Comparison of ENCODE assay signal across 16 mouse cellular contexts in the genomic region with DNA sequence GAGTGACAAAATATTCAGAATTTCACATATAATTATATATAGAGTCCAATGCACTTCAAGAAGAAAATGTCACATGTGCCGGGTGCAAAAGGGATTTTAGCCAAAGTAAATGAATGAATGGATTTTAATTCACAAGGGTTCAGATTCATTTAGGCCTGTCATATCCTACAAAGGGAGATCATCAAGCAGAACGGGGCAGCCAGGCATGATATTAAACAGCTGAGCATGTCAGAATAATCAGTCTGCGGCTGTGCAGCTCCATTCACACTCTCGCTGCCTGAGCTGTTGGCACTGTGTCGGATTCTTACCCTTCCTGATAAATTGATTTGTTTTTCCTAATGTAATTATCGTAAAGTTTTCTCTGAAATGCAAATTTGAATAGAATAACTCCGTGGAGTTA.
DNase-seq lines count a peak whose midpoint lies in the region; ATAC-seq lines count a peak whose summit lies in the region.
"Had no signal": no experiment of that assay in that cellular context is flagged by ENCODE, and none has a peak within 500 bp of the region (broad histone marks: within the 10 kb centered on the region; RNA-seq: fewer than 3 reads in every experiment).

No protein-coding gene starts in this region.

- ATAC-seq in kidney, embryonic 16.5 days (ENCODE audit: low FRiP score, low TSS enrichment) = no peak; the same call in 1 of the 2 replicates
- peak; percentile 86 for ATAC-seq in forebrain, embryonic 14.5 days
- peak; percentile 61; the same call in 1 of the 2 replicates for ATAC-seq in neural tube, embryonic 15.5 days (ENCODE audit: low FRiP score)
- no peak for ATAC-seq in erythroid progenitor cell, adult 5-6 weeks (replicated peaks; ENCODE audit: low FRiP score, poor library complexity, severe bottlenecking)
- no peak for ATAC-seq in inflammation-experienced regulatory T-cells, adult 6 months

- peak; percentile 28 for DNase-seq in kidney, postnatal 14 days
- DNase-seq in forebrain, embryonic 14.5 days (ENCODE audit: low spot score) = peak; percentile 72
- peak; percentile 13 for DNase-seq in mesoderm, embryonic 11.5 days (ENCODE audit: low read depth, low spot score)
- DNase-seq in frontal cortex, adult 2 months (ENCODE audit: extremely low spot score in 1 of 2, low spot score in 1 of 2) = no peak
- DNase-seq: adrenal gland, adult 2 months; heart, adult 18-20 months; heart, postnatal 14 days; right cerebral cortex, postnatal 14 days; thymus, postnatal 25 days had no signal

- H3K27ac ChIP-seq in kidney, embryonic 16.5 days (ENCODE audit: low read length) = no peak overlapping the region
- H3K27ac ChIP-seq in forebrain, embryonic 14.5 days (ENCODE audit: low read depth, low read length) = no peak overlapping the region
- H3K27ac ChIP-seq in neural tube, embryonic 15.5 days (replicated peaks) = no peak overlapping the region
- H3K27ac ChIP-seq: kidney, postnatal 0 days; limb, embryonic 15.5 days had no signal

- no peak overlapping the region for H3K4me3 ChIP-seq in kidney, embryonic 16.5 days (ENCODE audit: low read length)
- H3K4me3 ChIP-seq in forebrain, embryonic 14.5 days (ENCODE audit: low read depth, low read length) = no peak overlapping the region
- H3K4me3 ChIP-seq in neural tube, embryonic 15.5 days (replicated peaks) = no peak overlapping the region
- H3K4me3 ChIP-seq: limb, embryonic 15.5 days; myocyte had no signal

- H3K36me3 ChIP-seq in kidney, embryonic 16.5 days (ENCODE audit: insufficient read depth, low read length) = no peaks in the 10 kb centered on the region
- H3K36me3 ChIP-seq in forebrain, embryonic 14.5 days (ENCODE audit: control insufficient read depth, insufficient read depth, low read length) = no peaks in the 10 kb centered on the region
- no peaks in the 10 kb centered on the region for H3K36me3 ChIP-seq in neural tube, embryonic 15.5 days
- H3K36me3 ChIP-seq: limb, embryonic 15.5 days had no signal

- H3K4me2 ChIP-seq in kidney, embryonic 16.5 days (replicated peaks; ENCODE audit: low read depth, low read length) = no peak overlapping the region
- H3K4me2 ChIP-seq in forebrain, embryonic 14.5 days (ENCODE audit: low read length) = no peak overlapping the region
- H3K4me2 ChIP-seq in neural tube, embryonic 15.5 days = no peak overlapping the region
- H3K4me2 ChIP-seq: limb, embryonic 15.5 days had no signal

- no peaks in the 10 kb centered on the region for H3K27me3 ChIP-seq in kidney, embryonic 16.5 days (ENCODE audit: insufficient read depth, low read length)
- no peaks in the 10 kb centered on the region for H3K27me3 ChIP-seq in forebrain, embryonic 14.5 days (replicated peaks; ENCODE audit: control insufficient read depth, insufficient read depth, low read length)
- no peaks in the 10 kb centered on the region for H3K27me3 ChIP-seq in neural tube, embryonic 15.5 days (replicated peaks)
- H3K27me3 ChIP-seq: limb, embryonic 15.5 days had no signal

- 0 out of 2 replicates have a peak, but pooled peaks cover 3% of the 10 kb centered on the region for H3K4me1 ChIP-seq in kidney, embryonic 16.5 days (ENCODE audit: insufficient read depth, low read length)
- H3K4me1 ChIP-seq in forebrain, embryonic 14.5 days (ENCODE audit: control insufficient read depth, insufficient read depth, low read length) = no peaks in the 10 kb centered on the region; the same call in 1 of the 2 replicates
- no peaks in the 10 kb centered on the region for H3K4me1 ChIP-seq in neural tube, embryonic 15.5 days
- H3K4me1 ChIP-seq: limb, embryonic 15.5 days had no signal

- no peak overlapping the region for H3K9ac ChIP-seq in kidney, embryonic 16.5 days (replicated peaks; ENCODE audit: low read length)
- no peak overlapping the region for H3K9ac ChIP-seq in forebrain, embryonic 14.5 days (ENCODE audit: low read length)
- no peak overlapping the region for H3K9ac ChIP-seq in neural tube, embryonic 15.5 days (replicated peaks)
- H3K9ac ChIP-seq: limb, embryonic 15.5 days had no signal

- no peaks in the 10 kb centered on the region for H3K9me3 ChIP-seq in kidney, embryonic 16.5 days (ENCODE audit: low read length)
- H3K9me3 ChIP-seq in forebrain, embryonic 14.5 days (replicated peaks; ENCODE audit: control insufficient read depth, low read length) = no peaks in the 10 kb centered on the region
- no peaks in the 10 kb centered on the region for H3K9me3 ChIP-seq in neural tube, embryonic 15.5 days (replicated peaks)
- H3K9me3 ChIP-seq: limb, embryonic 15.5 days had no signal

- 48% methylated on average over 7 of the region's 7 CpGs for WGBS in kidney, embryonic 16.5 days
- 23% methylated on average over 7 of the region's 7 CpGs for WGBS in forebrain, embryonic 14.5 days
- WGBS in neural tube, embryonic 15.5 days = 27% methylated on average over 7 of the region's 7 CpGs

Comparison
In these comparisons a context has a peak if more than half of its experiments do, and no peak if none do; other contexts are left out.
1. DNase-seq: peak in kidney, postnatal 14 days (single experiment), forebrain, embryonic 14.5 days (single experiment) and mesoderm, embryonic 11.5 days (single experiment); none in frontal cortex, adult 2 months (0 of 2).
2. ATAC-seq: peak in forebrain, embryonic 14.5 days (single experiment) and neural tube, embryonic 15.5 days (single experiment); none in kidney, embryonic 16.5 days (single experiment), erythroid progenitor cell, adult 5-6 weeks (single experiment) and inflammation-experienced regulatory T-cells, adult 6 months (single experiment).